Mouse (Mus musculus): ENCODE measurements around the gene Lsr. TPM values are rescaled to one million over a fixed set of nuclear protein-coding genes. Genes with fewer than 3 reads are reported as not detected.

Lsr gene
- polyA plus RNA-seq, 1 experiment = 9.4 TPM

DNA sequence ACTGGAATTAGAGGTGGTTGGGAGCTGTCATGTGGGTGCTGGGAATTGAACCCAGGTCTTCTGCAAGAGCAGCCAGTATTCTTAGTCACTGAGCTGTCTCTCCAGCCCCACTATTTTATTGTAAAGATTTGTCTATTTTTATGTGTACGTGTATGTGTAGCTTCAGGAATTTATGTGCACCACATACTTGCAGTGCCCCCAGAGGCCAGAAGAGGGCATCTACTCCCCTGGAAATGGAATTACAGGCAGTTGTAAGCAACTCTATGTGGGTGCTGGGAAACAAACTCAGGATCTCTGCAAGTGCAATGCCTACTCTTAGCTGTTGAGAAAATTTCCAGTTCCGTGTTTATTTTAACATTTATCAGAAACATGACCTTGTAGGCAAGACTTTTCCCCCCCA lies 23.2 kb upstream of the Lsr start:
- no peak overlapping the region for H3K4me3 ChIP-seq (replicated peaks; ENCODE audit: insufficient read depth, low read depth, low read length)
- H3K4me1 ChIP-seq (ENCODE audit: control insufficient read depth, insufficient read depth, low read length) = peaks cover 6% of the 10 kb centered on the region
- no peak for DNase-seq
- no peak overlapping the region for H3K27ac ChIP-seq (ENCODE audit: insufficient read depth, low read length)
- TF ChIP-seq CTCF (IDR thresholded peaks at IDR 0.05; ENCODE audit: borderline replicate concordance, insufficient read depth, low read depth, low read length) (no peak), POLR2A (IDR thresholded peaks at IDR 0.05; ENCODE audit: borderline replicate concordance, insufficient read depth, low read length) (no peak)
- H3K27me3 ChIP-seq (ENCODE audit: control insufficient read depth, insufficient read depth, low read length) = no peaks in the 10 kb centered on the region
- WGBS = 93% methylated on average over 2 of the region's 2 CpGs

GRCm38 (mm10) chr7:30993986-30994385 lies 20.7 kb upstream of the Lsr start:
- TF ChIP-seq POLR2A (IDR thresholded peaks at IDR 0.05; ENCODE audit: borderline replicate concordance, insufficient read depth, low read length) = no peak
- no peak for TF ChIP-seq CTCF (IDR thresholded peaks at IDR 0.05; ENCODE audit: borderline replicate concordance, insufficient read depth, low read depth, low read length)
- DNase-seq = peak; percentile 14 to 38
- Histone ChIP-seq H3K27me3 (ENCODE audit: control insufficient read depth, insufficient read depth, low read length) (no peaks in the 10 kb centered on the region), H3K4me1 (ENCODE audit: control insufficient read depth, insufficient read depth, low read length) (no peaks in the 10 kb centered on the region), H3K27ac (ENCODE audit: insufficient read depth, low read length) (no peak overlapping the region), H3K4me3 (replicated peaks; ENCODE audit: insufficient read depth, low read depth, low read length) (no peak overlapping the region)
- 7% methylated on average over 5 of the region's 5 CpGs for WGBS

DNA sequence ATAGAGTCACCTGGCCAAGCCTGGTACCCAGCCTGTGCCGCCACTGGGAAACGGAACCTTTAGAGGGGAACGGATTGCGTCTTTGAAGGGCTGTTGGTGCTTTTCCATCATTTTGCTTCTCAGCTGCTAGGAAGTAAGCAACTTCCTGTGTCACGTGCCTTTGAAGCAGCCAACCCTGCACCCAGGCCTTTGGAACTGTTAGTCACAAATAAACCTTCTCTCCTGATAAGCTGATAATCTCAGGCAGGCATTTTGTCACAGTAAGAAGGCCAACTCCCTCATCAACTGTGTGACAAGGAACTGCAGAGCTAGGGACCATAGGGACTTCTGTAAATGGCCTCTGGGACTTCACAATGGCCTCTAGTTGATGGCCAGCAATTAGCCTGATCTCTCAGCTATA lies 18.9 kb upstream of the Lsr start:
- DNase-seq = no peak
- H3K27me3 ChIP-seq (ENCODE audit: control insufficient read depth, insufficient read depth, low read length) = no peaks in the 10 kb centered on the region
- no peaks in the 10 kb centered on the region for H3K4me1 ChIP-seq (ENCODE audit: control insufficient read depth, insufficient read depth, low read length)
- no peak overlapping the region for H3K4me3 ChIP-seq (replicated peaks; ENCODE audit: insufficient read depth, low read depth, low read length)
- TF ChIP-seq POLR2A (IDR thresholded peaks at IDR 0.05; ENCODE audit: borderline replicate concordance, insufficient read depth, low read length) (no peak), CTCF (IDR thresholded peaks at IDR 0.05; ENCODE audit: borderline replicate concordance, insufficient read depth, low read depth, low read length) (no peak)
- 56% methylated on average over 5 of the region's 5 CpGs for WGBS
- no peak overlapping the region for H3K27ac ChIP-seq (ENCODE audit: insufficient read depth, low read length)

DNA sequence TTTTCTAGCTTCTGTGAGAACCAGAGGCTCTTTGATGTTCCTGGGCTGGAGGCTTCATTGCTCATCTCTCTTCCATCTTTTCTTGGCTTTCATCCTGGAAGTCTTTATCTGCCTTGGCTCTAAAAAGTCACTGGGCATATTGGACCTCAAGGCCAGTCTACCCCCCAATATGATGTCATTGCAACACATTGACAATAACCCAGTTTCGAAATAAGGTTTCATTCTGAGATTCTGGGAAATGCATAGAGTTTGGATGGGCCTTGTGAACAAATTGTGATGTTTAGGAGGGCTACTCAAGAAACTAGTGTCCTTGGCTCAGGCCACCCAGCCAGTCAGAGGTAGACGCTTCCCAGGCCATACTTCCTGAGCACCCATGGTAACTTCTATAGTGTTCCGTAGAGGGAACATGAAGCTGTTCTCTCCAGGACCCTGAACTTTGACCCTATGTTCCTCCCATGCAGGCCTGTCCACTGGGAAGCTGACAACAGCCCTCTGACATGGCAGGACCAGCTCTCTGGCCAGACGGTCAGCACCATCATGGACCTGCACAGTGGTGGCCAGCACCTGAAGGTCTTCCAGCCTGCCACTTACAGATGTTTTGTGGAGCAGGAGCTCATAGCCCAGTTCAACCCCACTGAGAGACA lies 15.4 kb upstream of the Lsr start:
- TF ChIP-seq CTCF (IDR thresholded peaks at IDR 0.05; ENCODE audit: borderline replicate concordance, insufficient read depth, low read depth, low read length) (no peak), POLR2A (IDR thresholded peaks at IDR 0.05; ENCODE audit: borderline replicate concordance, insufficient read depth, low read length) (no peak)
- no peaks in the 10 kb centered on the region for H3K4me1 ChIP-seq (ENCODE audit: control insufficient read depth, insufficient read depth, low read length)
- 74% methylated on average over 4 of the region's 4 CpGs for WGBS
- H3K27ac ChIP-seq (ENCODE audit: insufficient read depth, low read length) = no peak overlapping the region
- H3K27me3 ChIP-seq (ENCODE audit: control insufficient read depth, insufficient read depth, low read length) = no peaks in the 10 kb centered on the region; the same call in 1 of the 2 replicates
- no peak overlapping the region for H3K4me3 ChIP-seq (replicated peaks; ENCODE audit: insufficient read depth, low read depth, low read length)
- no peak for DNase-seq

DNA sequence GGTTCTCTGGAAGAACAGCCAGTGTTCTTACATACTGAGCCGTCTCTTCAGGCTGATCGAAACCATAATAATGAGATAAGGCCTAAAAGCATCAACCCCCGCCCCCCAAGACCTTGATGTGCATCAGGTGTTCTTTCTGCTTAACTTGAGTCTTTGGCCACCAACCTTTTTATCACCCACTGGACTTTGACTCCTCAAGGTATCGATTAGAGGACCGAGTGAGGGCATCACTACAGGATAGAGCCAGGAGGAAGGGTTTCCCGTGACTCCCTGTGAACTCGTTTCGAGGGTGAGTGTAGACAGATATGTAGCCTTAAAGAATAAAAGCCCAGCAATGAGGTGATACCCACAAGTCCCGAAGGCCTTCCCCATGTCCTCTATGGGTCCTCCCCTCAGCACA lies 12.1 kb upstream of the Lsr start:
- H3K27me3 ChIP-seq (ENCODE audit: control insufficient read depth, insufficient read depth, low read length) = no peaks in the 10 kb centered on the region; the same call in 1 of the 2 replicates
- WGBS = 84% methylated on average over 9 of the region's 9 CpGs
- no peak overlapping the region for H3K27ac ChIP-seq (ENCODE audit: insufficient read depth, low read length)
- TF ChIP-seq CTCF (IDR thresholded peaks at IDR 0.05; ENCODE audit: borderline replicate concordance, insufficient read depth, low read depth, low read length) (no peak), POLR2A (IDR thresholded peaks at IDR 0.05; ENCODE audit: borderline replicate concordance, insufficient read depth, low read length) (no peak)
- no peaks in the 10 kb centered on the region for H3K4me1 ChIP-seq (ENCODE audit: control insufficient read depth, insufficient read depth, low read length)
- DNase-seq = no peak
- H3K4me3 ChIP-seq (replicated peaks; ENCODE audit: insufficient read depth, low read depth, low read length) = no peak overlapping the region

- Histone ChIP-seq H3K4me3 (replicated peaks; ENCODE audit: insufficient read depth, low read depth, low read length) (no peak overlapping the region), H3K4me1 (ENCODE audit: control insufficient read depth, insufficient read depth, low read length) (no peaks in the 10 kb centered on the region), H3K27me3 (ENCODE audit: control insufficient read depth, insufficient read depth, low read length) (no peaks in the 10 kb centered on the region; the same call in 1 of the 2 replicates), H3K27ac (ENCODE audit: insufficient read depth, low read length) (no peak overlapping the region)
- WGBS = 87% methylated on average over 4 of the region's 4 CpGs
- TF ChIP-seq POLR2A (IDR thresholded peaks at IDR 0.05; ENCODE audit: borderline replicate concordance, insufficient read depth, low read length) = no peak
- TF ChIP-seq CTCF (IDR thresholded peaks at IDR 0.05; ENCODE audit: borderline replicate concordance, insufficient read depth, low read depth, low read length) = no peak
- no peak for DNase-seq
Observed at GRCm38 (mm10) chr7:30981703-30982102, 8.4 kb upstream of the Lsr start.

GRCm38 (mm10) chr7:30973501-30974289 lies 431 bp upstream of the Lsr start, which contains the start of gene Fam187b:
TSS of gene Fam187b (plus strand) at chr7:30973790.
- peak; percentile 77 to 87 for DNase-seq
- peak within 1 kb of the TSS; percentile 21 for H3K4me3 ChIP-seq (replicated peaks; ENCODE audit: insufficient read depth, low read depth, low read length)
- under 1% methylated on average over 37 of the region's 37 CpGs for WGBS
- no peaks in the 10 kb centered on the region for H3K27me3 ChIP-seq (ENCODE audit: control insufficient read depth, insufficient read depth, low read length)
- TF ChIP-seq CTCF (IDR thresholded peaks at IDR 0.05; ENCODE audit: borderline replicate concordance, insufficient read depth, low read depth, low read length) = peak; percentile 88
- no peak for TF ChIP-seq POLR2A (IDR thresholded peaks at IDR 0.05; ENCODE audit: borderline replicate concordance, insufficient read depth, low read length)
- H3K27ac ChIP-seq (ENCODE audit: insufficient read depth, low read length) = no peak within 1 kb of the TSS
- H3K4me1 ChIP-seq (ENCODE audit: control insufficient read depth, insufficient read depth, low read length) = no peaks in the 10 kb centered on the region

All from cerebellum, adult 2 months (tissue).